Mouse (Mus musculus) NIH3T3 (cell line): ENCODE data around the gene Ammecr1.

Source experiments
- DNase-seq: peaks from one replicate; pipeline ENCODE4 v3.0.0-alpha.2; 2012; ENCODE audit warnings: low read depth

Gene Ammecr1

GRCm38 (mm10) chrX:142966008-142966966 is at the start of gene Ammecr1:
Gene Ammecr1 (minus strand): TSS chrX:142966728.
- peak; percentile 88 for DNase-seq

- DNase-seq = no peak
These were observed 47.6 kb upstream of the Ammecr1 start for GRCm38 (mm10) chrX:143014118-143014517.

- DNase-seq = no peak
These were observed 45.8 kb upstream of the Ammecr1 start for GRCm38 (mm10) chrX:143012334-143012733.

GRCm38 (mm10) chrX:143011865-143012264 is 45.3 kb upstream of the Ammecr1 start:
- DNase-seq = no peak

GRCm38 (mm10) chrX:143004131-143004846 is 37.8 kb upstream of the Ammecr1 start:
- DNase-seq = no peak

GRCm38 (mm10) chrX:142997214-142997613 is 30.7 kb upstream of the Ammecr1 start:
- no peak for DNase-seq

GRCm38 (mm10) chrX:142994514-142994913 is 28.0 kb upstream of the Ammecr1 start:
- no peak for DNase-seq

GRCm38 (mm10) chrX:142984170-142984569 is 17.6 kb upstream of the Ammecr1 start:
- DNase-seq = no peak

- no peak for DNase-seq
These were observed 17.1 kb upstream of the Ammecr1 start for GRCm38 (mm10) chrX:142983638-142984037.

GRCm38 (mm10) chrX:142981530-142982130 is 15.1 kb upstream of the Ammecr1 start:
- no peak for DNase-seq

- no peak for DNase-seq
These were observed 14.5 kb upstream of the Ammecr1 start for GRCm38 (mm10) chrX:142980855-142981529.

- DNase-seq = no peak
These were observed 12.7 kb upstream of the Ammecr1 start for GRCm38 (mm10) chrX:142979224-142979623.

- no peak for DNase-seq
These were observed 6.0 kb upstream of the Ammecr1 start for GRCm38 (mm10) chrX:142972443-142972970.

- DNase-seq = no peak
These were observed 5.2 kb upstream of the Ammecr1 start for GRCm38 (mm10) chrX:142971759-142972158.

- DNase-seq = no peak
These were observed 539 bp upstream of the Ammecr1 start for GRCm38 (mm10) chrX:142967067-142967466.

GRCm38 (mm10) chrX:142965236-142966007 is 1.1 kb downstream of the Ammecr1 start:
- DNase-seq = peak; percentile 8

- DNase-seq = no peak
These were observed 6.1 kb downstream of the Ammecr1 start for GRCm38 (mm10) chrX:142960434-142960833.

GRCm38 (mm10) chrX:142959674-142960307 is 6.7 kb downstream of the Ammecr1 start:
- no peak for DNase-seq

GRCm38 (mm10) chrX:142928430-142928829 is 38.1 kb downstream of the Ammecr1 start:
- no peak for DNase-seq

- no peak for DNase-seq
These were observed 49.1 kb downstream of the Ammecr1 start for GRCm38 (mm10) chrX:142917394-142917793.
